Mouse (Mus musculus): ENCODE measurements around the gene Cxcr4.

GRCm38 (mm10) chr1:128557953-128558352 is 34.1 kb downstream of the Cxcr4 start:
- no peak for TF ChIP-seq POLR2A (IDR thresholded peaks at IDR 0.05; ENCODE audit: insufficient read depth, low read depth, low read length)
- no peak for TF ChIP-seq CTCF (IDR thresholded peaks at IDR 0.05)
- TF ChIP-seq EP300 (IDR thresholded peaks at IDR 0.05; ENCODE audit: insufficient read depth, low read depth, low read length) = no peak

Measured in heart, adult 2 months (tissue).